Mouse (Mus musculus) neural tube, embryonic 11.5 days (tissue): ENCODE measurements around the gene Foxa3. TPM values are rescaled to one million over a fixed set of nuclear protein-coding genes. Genes with fewer than 3 reads are reported as not detected.

ENCODE experiments used
- ATAC-seq: fragments of 200-750 bp; cut with Nextera tagmentation; 2 replicates; pipeline ENCODE4 v1.8.0; 2017; ENCODE audit warnings: moderate number of reproducible peaks, mild to moderate bottlenecking, moderate TSS enrichment, moderate library complexity; ENCODE audit not compliant: insufficient read depth, low FRiP score, low TSS enrichment
- DNase-seq: peaks from one replicate; pipeline ENCODE4 v3.0.0-alpha.2; 2015; ENCODE audit warnings: low spot score
- H3K27ac ChIP-seq: fragments of 300-500 bp; sonication (generic); 2 replicates; pipeline ENCODE4 v1.5.1; 2014; ENCODE audit warnings: low read depth, mild to moderate bottlenecking, low read length
- H3K27me3 ChIP-seq: fragments of 300-500 bp; sonication (generic); 2 replicates; pipeline ENCODE4 v1.6.1; 2014; ENCODE audit warnings: mild to moderate bottlenecking, low read length, mixed read lengths; ENCODE audit not compliant: control insufficient read depth, insufficient read depth
- H3K36me3 ChIP-seq: fragments of 300-500 bp; sonication (generic); 2 replicates; pipeline ENCODE4 v1.6.1; 2014; ENCODE audit warnings: mild to moderate bottlenecking, low read length, moderate library complexity, mixed read lengths; ENCODE audit not compliant: control insufficient read depth, insufficient read depth
- H3K4me1 ChIP-seq: fragments of 300-500 bp; sonication (generic); 2 replicates; pipeline ENCODE4 v1.6.1; 2014; ENCODE audit warnings: low read length, mixed read lengths; ENCODE audit not compliant: control insufficient read depth, insufficient read depth
- H3K4me2 ChIP-seq: fragments of 300-500 bp; sonication (generic); 2 replicates; pipeline ENCODE4 v1.6.1; 2014; ENCODE audit warnings: low read depth, mild to moderate bottlenecking, moderate library complexity
- H3K4me3 ChIP-seq: fragments of 300-500 bp; sonication (generic); 2 replicates; pipeline ENCODE4 v1.5.1; 2014; ENCODE audit warnings: low read depth, low read length
- H3K9ac ChIP-seq: fragments of 300-500 bp; sonication (generic); 2 replicates; pipeline ENCODE4 v1.6.1; 2014; ENCODE audit warnings: mild to moderate bottlenecking, low read length
- H3K9me3 ChIP-seq: fragments of 300-500 bp; sonication (generic); 2 replicates; pipeline ENCODE4 v1.6.1; 2016; ENCODE audit warnings: low read length; ENCODE audit not compliant: control insufficient read depth
- WGBS: fragments of 180-500 bp; shearing (Covaris S2); extraction: QIAGEN DNeasy Blood & Tissue Kit; methylation state at CpG from one replicate; pipeline ENCODE4 v1.1.7; 2014; 5-methylcytosine and 5-hydroxymethylcytosine counted together
- polyA plus RNA-seq: library from polyadenylated mRNA; unstranded; fragments of >200 nt; fragmentation: Nextera tagmentation; extraction: Ambion mirVana; gene quantifications from 2 replicates; pipeline ENCODE4 v1.2.1, GENCODE M21; 2014

Gene Foxa3
- polyA plus RNA-seq, 1 experiment from 2014 or later = not detected

DNA sequence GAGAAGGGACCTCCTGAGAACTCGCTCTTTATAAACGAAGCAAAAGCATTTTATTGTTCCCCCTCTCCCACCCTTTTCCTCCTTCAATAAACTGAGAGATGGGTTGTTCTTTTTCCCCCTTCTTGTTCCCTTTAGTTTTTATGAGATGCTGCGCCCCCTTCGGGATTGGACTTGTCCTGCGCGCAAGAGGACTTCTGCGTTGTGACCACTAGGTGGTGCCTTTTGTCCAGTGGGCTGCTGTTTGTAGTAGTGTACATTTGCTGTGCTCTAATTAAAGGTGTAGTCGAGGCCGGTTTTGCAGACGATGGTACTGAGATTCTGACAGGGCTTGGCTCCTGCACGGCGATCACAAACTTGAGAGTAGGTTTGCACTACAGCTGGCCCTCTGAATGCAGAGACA is 16.9 kb downstream of the Foxa3 start:
- WGBS = 9% methylated on average over 12 of the region's 12 CpGs
- DNase-seq (peak; percentile 88), ATAC-seq (no peak)
- Histone ChIP-seq H3K4me3 (no peak overlapping the region), H3K9ac (no peak overlapping the region), H3K4me2 (0 out of 2 replicates have a peak overlapping the region, but pooled peaks have one; percentile 4), H3K4me1 (peaks cover 22% of the 10 kb centered on the region), H3K9me3 (no peaks in the 10 kb centered on the region), H3K27ac (no peak overlapping the region), H3K36me3 (peaks cover 9% of the 10 kb centered on the region; the same call in 1 of the 2 replicates), H3K27me3 (no peaks in the 10 kb centered on the region)

DNA sequence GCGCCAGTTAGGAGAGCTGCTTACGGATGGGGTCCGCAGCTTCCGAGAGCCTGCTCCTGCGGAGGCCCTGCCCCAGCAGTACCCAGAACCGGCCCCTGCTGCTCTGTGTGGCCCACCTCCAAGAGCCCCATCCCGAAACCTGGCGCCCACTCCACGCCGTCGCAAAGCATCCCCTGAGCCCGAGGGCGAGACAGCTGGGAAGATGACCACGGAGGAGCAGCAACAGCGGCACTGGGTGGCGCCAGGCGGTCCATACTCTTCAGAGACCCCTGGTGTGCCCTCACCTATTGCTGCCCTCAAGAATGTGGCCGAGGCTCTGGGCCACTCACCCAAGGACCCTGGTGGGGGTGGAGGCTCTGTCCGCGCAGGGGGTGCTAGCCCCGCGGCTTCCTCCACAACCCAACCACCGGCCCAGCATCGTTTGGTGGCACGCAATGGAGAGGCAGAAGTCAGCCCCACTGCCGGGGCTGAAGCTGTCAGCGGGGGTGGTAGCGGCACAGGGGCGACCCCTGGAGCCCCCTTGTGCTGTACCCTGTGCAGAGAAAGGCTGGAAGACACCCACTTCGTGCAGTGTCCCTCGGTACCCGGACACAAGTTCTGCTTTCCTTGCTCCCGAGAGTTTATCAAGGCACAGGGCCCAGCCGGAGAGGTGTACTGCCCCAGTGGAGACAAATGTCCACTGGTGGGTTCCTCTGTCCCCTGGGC is 17.8 kb downstream of the Foxa3 start:
- H3K4me1 ChIP-seq = peaks cover 26% of the 10 kb centered on the region
- WGBS = 78% methylated on average over 34 of the region's 34 CpGs

DNA sequence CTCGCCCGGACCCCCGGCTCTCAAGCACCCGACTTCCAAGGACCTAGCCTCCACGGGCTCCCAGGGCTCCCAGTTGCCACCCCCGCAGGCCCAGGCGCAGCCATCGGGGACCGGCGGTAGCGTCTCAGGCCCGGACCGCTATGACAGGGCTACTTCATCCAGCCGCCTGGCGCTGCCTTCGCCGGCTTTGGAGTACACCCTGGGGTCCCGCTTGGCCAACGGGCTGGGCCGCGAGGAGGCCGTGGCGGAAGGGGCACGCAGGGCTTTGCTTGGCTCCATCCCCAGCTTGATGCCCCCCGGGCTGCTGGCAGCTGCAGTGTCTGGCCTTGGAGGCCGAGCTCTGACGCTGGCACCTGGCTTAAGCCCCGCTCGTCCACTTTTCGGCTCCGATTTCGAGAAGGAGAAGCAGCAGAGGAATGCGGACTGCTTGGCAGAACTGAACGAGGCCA is 18.7 kb downstream of the Foxa3 start:
- Histone ChIP-seq H3K4me1 (peaks cover 26% of the 10 kb centered on the region), H3K9me3 (no peaks in the 10 kb centered on the region), H3K27ac (peak overlapping the region; percentile 76; the same call in 1 of the 2 replicates), H3K4me3 (peak overlapping the region; percentile 95), H3K9ac (peak overlapping the region; percentile 86), H3K27me3 (no peaks in the 10 kb centered on the region), H3K36me3 (peaks cover 9% of the 10 kb centered on the region; the same call in 1 of the 2 replicates), H3K4me2 (peak overlapping the region; percentile 99)
- 6% methylated on average over 29 of the region's 34 CpGs for WGBS
- DNase-seq = no peak
- ATAC-seq = no peak

More for the DNA sequence above, 17.8 kb downstream of the Foxa3 start:
- peaks cover 9% of the 10 kb centered on the region; the same call in 1 of the 2 replicates for H3K36me3 ChIP-seq
- H3K27ac ChIP-seq = no peak overlapping the region
- no peaks in the 10 kb centered on the region for H3K27me3 ChIP-seq
- peak overlapping the region; percentile 86; the same call in 1 of the 2 replicates for H3K9ac ChIP-seq
- DNase-seq = no peak
- no peak for ATAC-seq
- H3K4me2 ChIP-seq = peak overlapping the region; percentile 99
- H3K9me3 ChIP-seq = no peaks in the 10 kb centered on the region
- H3K4me3 ChIP-seq = peak overlapping the region; percentile 95

DNA sequence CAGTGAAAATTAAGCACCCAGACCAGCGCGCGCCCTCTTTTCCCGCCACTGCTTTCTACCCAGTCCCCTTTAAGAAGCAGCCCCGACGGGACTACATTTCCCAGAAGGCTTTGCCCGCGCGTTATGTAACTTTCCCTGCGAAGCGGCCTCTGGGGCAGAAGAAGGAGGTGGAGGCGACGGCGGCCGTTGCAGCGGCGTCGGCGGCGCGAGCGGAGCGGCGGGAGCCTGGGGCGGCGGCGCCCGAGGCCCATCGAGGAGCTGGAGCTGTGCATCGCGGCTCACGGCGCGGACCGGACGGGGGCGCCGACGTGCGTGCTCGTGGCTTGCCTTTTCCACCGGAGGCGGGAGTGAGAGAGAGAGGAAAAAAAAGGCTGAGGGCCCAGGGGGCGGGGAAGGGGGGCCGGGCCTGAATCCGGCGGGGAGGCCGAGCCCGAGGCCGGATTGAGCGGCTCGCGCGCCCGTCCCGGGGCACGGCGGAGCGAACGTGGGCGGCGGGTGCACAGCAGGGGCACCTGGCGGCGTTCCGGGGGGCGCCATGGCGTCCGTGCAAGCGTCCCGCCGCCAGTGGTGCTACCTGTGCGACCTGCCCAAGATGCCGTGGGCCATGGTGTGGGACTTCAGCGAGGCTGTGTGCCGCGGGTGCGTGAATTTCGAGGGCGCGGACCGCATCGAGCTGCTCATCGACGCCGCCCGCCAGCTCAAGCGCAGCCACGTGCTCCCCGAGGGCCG is 19.3 kb downstream of the Foxa3 start, which contains the start of gene Irf2bp1:
Gene Irf2bp1 (plus strand): TSS at position 143 of the 729 bp plus-strand sequence.
- no peaks in the 10 kb centered on the region for H3K27me3 ChIP-seq
- H3K9ac ChIP-seq = peak within 1 kb of the TSS; percentile 86
- DNase-seq (peak; percentile 95), ATAC-seq (peak; percentile 58)
- H3K4me1 ChIP-seq = peaks cover 26% of the 10 kb centered on the region
- WGBS = under 1% methylated on average over 74 of the region's 90 CpGs
- peaks cover 9% of the 10 kb centered on the region; the same call in 1 of the 2 replicates for H3K36me3 ChIP-seq
- peak within 1 kb of the TSS; percentile 99 for H3K4me2 ChIP-seq
- H3K4me3 ChIP-seq = peak within 1 kb of the TSS; percentile 95
- H3K27ac ChIP-seq = peak within 1 kb of the TSS; percentile 76
- no peaks in the 10 kb centered on the region for H3K9me3 ChIP-seq

DNA sequence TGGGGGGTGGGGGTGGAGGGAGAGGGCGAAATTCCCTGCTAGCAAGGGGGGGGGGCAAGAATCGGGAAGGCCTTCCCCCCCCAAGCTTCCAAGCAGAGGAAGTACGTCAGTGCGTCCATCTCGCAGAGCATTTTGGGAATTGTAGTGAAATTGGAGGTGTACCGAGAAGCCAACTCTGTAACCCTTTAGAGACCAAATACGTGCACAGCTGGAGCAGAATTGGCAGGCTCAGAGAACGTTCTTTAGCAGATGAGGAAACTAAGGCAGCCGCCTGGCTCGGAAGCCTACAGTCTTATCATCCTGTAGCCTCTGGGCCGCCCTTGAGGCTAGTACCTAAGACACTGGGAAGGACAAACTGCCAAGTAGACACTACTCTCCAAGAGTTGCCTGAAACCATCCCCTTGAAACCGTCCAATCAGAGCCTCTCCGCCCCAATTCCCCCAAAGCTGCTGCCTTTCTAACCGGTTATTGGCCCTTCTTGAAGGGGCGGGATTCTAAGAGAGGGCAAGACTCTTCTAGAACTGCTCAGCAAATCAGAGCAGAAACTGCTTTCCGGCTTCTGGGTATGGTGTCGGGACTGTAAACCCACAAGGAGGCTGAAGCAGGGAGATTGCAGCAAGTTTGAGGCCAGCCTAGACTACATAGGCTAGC is 20.4 kb downstream of the Foxa3 start:
- peak; percentile 77 for DNase-seq
- Histone ChIP-seq H3K4me1 (peaks cover 26% of the 10 kb centered on the region), H3K9ac (peak overlapping the region; percentile 65), H3K4me3 (peak overlapping the region; percentile 31), H3K9me3 (no peaks in the 10 kb centered on the region), H3K36me3 (peaks cover 9% of the 10 kb centered on the region; the same call in 1 of the 2 replicates), H3K4me2 (peak overlapping the region; percentile 53), H3K27me3 (no peaks in the 10 kb centered on the region), H3K27ac (no peak overlapping the region)
- WGBS = 5% methylated on average over 17 of the region's 17 CpGs
- ATAC-seq = peak; percentile 50

DNA sequence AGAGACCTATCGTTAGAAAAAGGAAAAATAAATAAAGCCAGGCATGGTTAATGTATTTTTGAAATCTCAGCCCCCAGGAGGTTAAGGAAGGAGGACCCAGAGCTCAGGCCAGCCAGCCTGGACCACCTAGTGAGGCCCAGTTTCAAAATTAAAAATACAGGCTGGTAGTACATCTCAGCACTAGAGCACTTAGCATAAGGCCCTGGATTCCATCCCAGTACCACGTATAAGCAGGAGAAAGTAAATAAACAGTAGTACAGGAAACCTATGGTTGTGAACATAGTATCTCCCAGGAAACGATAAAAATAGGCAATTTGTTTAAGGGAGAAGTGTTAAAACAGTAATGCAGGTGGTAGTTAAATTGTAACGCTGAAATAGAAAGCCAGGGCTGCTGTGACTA is 21.2 kb downstream of the Foxa3 start:
- ATAC-seq = no peak
- Histone ChIP-seq H3K4me1 (peaks cover 26% of the 10 kb centered on the region), H3K4me3 (peak overlapping the region; percentile 31; the same call in 1 of the 2 replicates), H3K36me3 (peaks cover 9% of the 10 kb centered on the region; the same call in 1 of the 2 replicates), H3K9me3 (no peaks in the 10 kb centered on the region), H3K27ac (no peak overlapping the region), H3K27me3 (no peaks in the 10 kb centered on the region), H3K9ac (peak overlapping the region; percentile 65), H3K4me2 (peak overlapping the region; percentile 53)
- 48% methylated on average over 4 of the region's 4 CpGs for WGBS
- DNase-seq = no peak

DNA sequence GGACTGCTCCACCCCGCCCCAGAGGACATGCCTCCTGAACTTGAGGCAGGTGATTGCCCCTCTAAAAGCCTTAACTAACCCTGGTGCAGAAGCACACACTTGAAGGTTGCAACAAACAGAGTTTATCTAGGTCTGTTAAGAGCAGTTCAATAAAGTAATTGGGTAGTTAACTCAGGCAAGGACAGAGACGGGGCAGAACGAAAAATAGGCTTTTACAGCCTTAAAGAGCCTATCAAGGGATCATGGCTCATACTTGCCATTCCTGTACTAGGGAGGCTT is 21.6 kb downstream of the Foxa3 start:
- whole genome bisulfite sequencing = 56% methylated on average over 3 of the region's 3 CpGs

DNA sequence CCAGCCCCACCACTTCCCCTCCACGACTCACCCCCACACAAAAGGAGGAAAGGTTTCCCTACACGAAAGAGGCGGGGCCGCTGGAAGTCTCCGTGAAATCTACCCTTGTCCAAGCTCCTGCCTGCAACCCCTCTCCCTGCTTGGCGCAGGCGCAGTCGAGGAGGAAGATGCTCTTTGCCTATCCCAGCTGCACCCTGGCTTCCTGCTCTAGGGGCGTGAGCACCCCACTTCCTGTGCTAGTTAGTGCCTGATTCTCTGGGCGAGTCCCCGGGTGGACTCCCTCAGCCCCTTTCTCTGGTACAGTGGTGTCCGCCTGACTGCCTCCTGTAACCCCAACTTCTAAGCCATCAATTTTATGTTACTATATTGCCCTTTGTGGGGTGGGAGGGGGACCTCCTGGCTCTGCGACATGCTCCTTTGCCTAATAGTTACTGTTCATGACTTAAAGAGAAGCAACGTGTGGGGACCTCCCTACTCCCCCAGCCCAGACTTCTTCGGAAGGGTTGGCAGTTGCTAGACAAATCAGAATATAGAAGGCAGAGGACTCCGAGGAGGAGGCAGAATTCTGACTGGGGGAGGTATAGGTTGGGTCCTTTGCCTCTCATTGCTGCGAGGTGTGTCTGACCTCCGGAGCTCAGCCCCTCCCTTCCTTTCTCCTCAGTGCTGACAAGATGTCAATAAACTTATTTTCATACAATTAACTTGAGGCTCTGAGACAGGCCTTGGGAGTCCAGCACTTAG is 22.1 kb downstream of the Foxa3 start:
- H3K9me3 ChIP-seq = no peaks in the 10 kb centered on the region
- peaks cover 21% of the 10 kb centered on the region for H3K4me1 ChIP-seq
- H3K9ac ChIP-seq = peak overlapping the region; percentile 54
- peaks cover 5% of the 10 kb centered on the region; the same call in 1 of the 2 replicates for H3K36me3 ChIP-seq
- H3K4me3 ChIP-seq = peak overlapping the region; percentile 34
- DNase-seq = peak; percentile 56
- ATAC-seq = no peak
- H3K27me3 ChIP-seq = no peaks in the 10 kb centered on the region
- no peak overlapping the region for H3K27ac ChIP-seq
- H3K4me2 ChIP-seq = peak overlapping the region; percentile 47
- WGBS = 30% methylated on average over 18 of the region's 18 CpGs

More for the DNA sequence above, 21.6 kb downstream of the Foxa3 start:
- Histone ChIP-seq H3K27ac (no peak overlapping the region), H3K36me3 (peaks cover 6% of the 10 kb centered on the region; the same call in 1 of the 2 replicates), H3K27me3 (no peaks in the 10 kb centered on the region), H3K4me1 (peaks cover 23% of the 10 kb centered on the region), H3K4me3 (no peak overlapping the region), H3K9ac (no peak overlapping the region), H3K9me3 (no peaks in the 10 kb centered on the region), H3K4me2 (no peak overlapping the region)
- ATAC-seq = no peak
- no peak for DNase-seq
